Mouse (Mus musculus): Measurements from ENCODE around the gene Ints7. TPM values are rescaled to one million over a fixed set of nuclear protein-coding genes. Genes with fewer than 3 reads are reported as not detected.

Gene Ints7
- 6.1 and 17.7 TPM in 2 replicates for polyA plus RNA-seq (2012)

DNA sequence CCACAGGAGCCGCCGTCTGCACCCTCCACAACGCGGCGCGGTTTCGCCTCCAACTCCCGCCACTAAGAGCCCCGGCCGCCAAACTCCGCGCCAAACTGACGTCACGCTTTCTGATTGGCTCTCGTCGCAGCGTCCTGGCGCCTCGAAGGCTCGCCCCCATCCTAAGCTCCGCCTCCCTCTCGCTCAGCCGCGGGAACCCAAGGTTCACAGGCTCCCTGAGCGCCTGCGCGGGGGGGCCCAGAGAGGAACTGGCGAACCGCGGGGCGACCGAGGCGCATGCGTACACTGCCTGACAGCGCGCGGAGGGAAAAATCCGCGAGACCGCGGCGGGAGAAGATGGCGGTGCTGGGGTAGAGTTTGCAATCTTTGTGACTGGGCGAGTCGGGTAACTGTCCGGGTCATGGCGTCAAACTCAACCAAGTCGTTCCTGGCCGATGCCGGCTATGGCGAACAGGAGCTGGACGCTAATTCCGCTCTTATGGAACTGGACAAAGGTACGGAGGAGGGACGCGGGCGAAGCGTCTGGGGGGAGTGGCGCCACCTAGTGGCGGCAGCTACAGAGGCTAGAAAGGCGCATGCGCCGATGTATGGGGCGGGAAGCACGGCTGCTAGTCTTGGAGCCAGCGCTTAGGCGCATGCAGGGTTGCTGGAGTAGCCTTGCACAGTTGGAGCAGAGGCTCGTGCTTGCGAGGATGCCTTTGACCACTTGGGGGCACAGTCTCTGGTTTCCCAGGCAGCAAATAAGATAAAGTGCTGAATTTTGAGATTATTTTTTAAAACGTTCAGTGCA lies at the start of gene Ints7, which contains the start of gene Dtl:
TSS of gene Ints7 (plus strand) at position 179 of the 790 bp plus-strand sequence.
TSS of gene Dtl (minus strand) at position 87 of the 790 bp plus-strand sequence.
- no peak for TF ChIP-seq GATA1 (IDR thresholded peaks at IDR 0.05; ENCODE audit: low read length)

DNA sequence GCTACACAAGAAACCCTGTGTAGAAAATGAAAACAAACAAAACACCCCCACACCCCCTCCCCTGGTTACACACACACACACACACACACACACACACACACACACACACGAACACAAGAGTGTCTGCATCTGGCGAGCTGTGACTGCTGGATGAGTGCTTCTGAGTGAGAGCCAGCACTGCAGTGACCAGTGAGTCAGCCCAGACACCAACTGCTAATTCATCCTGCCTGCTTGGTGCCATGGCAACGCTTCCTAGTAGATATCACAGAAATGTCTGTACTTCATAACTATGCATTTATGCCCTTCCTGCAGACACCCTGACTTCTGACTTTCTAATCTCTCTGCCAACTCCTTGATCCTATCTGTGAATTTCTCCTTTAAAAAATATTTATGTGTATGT lies 48.3 kb upstream of the Ints7 start:
- TF ChIP-seq GATA1 (IDR thresholded peaks at IDR 0.05; ENCODE audit: low read length): no peak

DNA sequence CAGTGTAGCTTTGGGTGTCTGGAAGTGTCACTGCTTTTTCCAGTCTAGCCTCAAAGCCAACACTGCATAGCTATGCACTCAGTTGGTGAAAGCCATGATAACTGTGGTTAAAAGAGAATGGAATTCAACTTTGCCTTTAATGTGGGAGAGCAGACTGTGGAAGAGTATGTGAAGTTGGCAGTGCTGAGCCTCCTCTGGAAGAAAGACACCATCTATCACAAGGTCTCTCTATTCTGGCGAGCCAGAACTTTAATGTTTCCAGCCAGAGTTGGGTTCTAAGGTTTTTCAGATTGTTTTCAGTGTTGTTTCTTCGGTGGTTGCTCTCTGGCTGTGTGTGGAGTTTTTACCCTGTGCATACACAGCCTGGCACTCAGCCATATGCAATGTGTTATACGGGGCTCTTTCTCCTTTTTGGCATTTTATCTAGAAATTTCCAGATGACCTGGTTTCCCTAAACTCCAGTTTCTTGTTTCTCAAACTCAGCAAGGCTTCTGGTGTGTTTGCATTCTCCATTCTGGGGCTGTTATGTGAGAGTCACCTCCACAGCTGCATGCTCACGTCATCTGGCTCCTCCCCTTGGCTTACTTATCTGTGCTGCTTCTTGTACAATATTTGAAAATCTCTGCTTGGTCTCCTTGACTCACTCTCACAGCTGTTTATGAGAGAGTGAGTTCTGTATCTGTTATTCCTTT lies 47.4 kb upstream of the Ints7 start:
- no peak for TF ChIP-seq GATA1 (IDR thresholded peaks at IDR 0.05; ENCODE audit: low read length)

DNA sequence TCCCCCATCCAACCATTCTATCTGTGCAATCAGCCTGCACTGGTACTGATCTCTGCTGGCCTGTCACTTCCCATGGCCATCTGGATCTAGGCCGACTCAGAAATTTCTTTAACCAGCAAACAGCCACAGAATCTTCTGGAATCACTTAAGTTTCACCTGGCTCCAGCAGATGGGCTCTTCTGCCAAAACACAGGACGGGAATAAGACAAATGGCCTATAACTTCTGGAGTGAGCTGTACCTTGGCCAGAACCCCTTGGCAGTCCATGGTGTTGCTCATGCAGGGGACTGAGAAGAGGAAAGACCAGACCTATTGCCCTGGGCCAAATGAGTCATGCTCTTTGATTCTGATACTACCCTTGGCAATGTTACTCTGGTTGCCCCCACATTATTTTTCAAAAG lies 46.0 kb upstream of the Ints7 start:
- no peak for TF ChIP-seq GATA1 (IDR thresholded peaks at IDR 0.05; ENCODE audit: low read length)

DNA sequence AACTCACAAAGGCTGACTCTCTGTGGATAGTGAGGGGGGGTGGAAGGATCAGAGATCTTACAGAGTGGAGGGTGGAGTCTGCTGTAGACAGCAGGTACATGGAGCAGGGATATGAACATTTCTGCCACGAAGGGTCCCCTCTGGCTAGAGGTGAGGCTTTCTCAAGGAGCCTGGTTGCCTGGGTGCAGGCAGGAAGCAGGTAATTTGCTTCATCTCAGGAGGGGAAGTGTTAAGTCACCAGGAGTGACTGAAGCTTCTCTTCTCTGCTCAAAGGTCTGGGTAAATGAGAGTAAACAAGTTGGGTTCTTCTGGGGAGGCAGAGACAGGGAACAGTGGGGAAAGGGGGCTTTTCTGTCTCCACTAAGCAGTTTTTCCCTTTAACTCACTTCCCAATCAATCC lies 44.4 kb upstream of the Ints7 start:
- TF ChIP-seq GATA1 (IDR thresholded peaks at IDR 0.05; ENCODE audit: low read length): no peak

DNA sequence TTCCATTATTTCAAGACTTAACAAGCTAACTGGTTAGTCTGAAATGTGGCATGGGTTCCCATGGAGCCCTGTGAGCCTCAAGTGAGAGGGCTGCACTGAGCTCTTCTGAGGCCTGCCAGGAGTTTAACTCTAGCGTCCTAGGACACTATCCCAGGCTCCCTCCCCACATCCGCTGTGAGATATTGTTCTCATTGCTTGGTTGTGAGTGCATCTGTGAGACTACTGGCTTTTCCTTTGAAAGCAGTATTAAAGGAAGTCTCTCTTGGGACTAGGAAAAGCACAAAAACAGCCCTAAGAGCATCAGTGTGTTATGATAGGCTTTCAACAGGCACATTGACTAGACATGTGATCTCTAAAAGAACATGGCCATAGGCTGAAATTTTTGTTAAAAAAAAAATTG lies 40.5 kb upstream of the Ints7 start:
- no peak for TF ChIP-seq GATA1 (IDR thresholded peaks at IDR 0.05; ENCODE audit: low read length)

DNA sequence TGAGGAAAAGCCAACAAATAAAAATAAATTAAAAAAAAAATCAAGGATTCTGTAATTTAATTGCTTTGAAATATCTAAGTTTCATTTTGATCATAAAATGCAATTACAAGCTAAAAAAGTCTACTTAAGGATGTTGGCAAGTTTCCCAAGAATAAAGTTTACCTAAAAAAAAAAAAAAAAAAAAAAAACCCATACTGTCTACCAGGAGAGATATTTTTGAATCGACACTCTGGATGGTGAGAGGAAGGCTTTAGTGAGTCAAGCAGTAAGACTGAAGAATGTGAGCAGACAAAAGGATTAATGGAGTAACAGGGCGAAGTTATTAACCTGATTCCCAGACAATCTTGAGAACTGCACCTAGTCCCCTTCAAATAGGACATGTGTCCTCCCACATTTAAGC lies 35.1 kb upstream of the Ints7 start:
- TF ChIP-seq GATA1 (IDR thresholded peaks at IDR 0.05; ENCODE audit: low read length): no peak

DNA sequence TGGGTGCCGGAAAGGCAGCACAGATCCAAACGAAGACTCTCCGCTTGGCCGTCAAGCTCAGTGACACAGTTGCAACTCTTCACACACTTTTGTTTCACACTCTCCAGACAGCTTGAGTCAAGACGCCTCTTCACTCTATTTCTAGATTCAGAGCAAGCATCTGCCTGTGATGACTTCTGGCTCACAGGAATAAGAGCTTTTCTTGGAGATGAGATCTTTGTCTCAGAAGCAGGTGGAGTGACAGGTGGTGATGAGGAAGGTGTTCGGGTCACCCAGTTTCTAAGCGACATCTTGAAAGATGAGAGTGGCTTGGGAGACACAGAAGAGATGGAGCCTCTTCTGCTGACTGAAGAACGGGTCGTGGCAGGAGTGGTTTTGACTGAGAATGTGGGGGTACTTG lies 34.4 kb upstream of the Ints7 start:
- TF ChIP-seq GATA1 (IDR thresholded peaks at IDR 0.05; ENCODE audit: low read length): no peak

DNA sequence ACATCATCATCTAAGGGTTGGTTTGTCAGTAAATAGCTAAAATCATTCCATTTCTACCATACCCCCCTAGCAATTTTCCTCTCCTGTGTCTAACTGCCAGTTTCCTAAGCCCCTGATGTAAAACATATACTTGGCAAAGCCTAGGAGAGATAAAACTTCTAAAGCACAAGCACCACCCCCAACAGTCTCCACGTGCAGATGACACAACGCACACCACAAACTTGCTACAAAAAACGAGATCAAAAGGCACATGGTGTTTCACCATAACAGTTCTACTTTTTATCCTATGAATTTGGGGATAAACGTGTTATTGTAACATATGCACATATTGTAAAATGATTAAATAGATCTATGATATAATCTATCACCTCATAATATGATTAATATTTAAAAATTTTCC lies 33.8 kb upstream of the Ints7 start:
- TF ChIP-seq GATA1 (IDR thresholded peaks at IDR 0.05; ENCODE audit: low read length): no peak

DNA sequence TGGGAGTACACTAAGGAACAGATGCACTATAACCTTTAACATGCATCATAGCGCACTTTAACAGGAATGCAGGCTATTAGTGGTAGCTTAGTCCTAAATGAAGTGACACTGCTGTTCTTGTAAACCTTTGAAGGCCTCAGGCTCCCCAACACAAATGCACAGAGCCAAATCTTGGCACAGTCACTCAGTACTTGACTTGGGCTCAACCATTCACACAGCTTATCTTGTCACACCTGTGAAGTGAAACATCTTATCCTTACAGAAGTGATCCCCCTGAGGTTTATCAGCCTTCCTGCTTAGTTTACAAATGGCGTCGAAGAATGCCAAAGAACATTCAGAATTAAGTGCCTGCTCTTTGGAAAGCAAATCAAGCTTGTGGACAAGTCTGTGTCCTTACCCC lies 31.7 kb upstream of the Ints7 start:
- TF ChIP-seq GATA1 (IDR thresholded peaks at IDR 0.05; ENCODE audit: low read length): no peak

DNA sequence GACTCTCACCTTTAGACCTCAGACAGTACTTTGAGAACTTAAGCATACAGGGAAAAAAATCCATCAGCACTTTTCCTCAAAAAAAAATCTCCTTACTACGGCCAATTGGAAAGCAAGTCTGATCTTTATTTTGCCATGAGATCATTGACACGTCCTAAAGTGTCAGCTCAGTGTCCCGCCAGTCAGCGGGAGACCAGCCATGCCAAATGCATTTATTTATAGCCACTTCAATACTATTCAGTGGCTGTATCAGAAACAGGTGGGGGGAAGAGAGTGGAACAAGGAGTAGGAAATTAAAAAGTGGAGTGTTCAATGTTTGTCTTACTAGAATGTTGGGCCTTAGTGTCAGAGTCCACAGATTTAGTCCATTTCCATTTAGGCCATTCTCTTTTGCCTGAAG lies 24.6 kb upstream of the Ints7 start:
- no peak for TF ChIP-seq GATA1 (IDR thresholded peaks at IDR 0.05; ENCODE audit: low read length)

DNA sequence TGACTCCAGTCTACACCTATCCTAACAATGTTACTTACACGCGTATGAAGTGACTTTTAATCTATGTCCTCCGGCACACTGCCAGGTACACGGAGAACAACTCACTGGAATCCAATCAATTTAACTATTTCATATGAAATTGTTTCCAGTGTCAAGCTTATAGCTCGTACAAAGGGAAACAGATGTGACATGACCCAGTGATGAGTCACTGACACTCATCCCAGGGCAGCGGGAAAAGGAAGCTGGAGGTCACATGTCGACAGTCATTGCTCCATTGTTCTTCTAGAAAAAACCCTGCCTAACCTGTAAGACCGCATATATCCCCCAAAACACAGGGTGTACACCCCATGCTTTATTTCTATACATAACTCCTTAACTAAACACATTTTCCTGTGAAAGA lies 18.3 kb upstream of the Ints7 start:
- TF ChIP-seq GATA1 (IDR thresholded peaks at IDR 0.05; ENCODE audit: low read length): no peak

DNA sequence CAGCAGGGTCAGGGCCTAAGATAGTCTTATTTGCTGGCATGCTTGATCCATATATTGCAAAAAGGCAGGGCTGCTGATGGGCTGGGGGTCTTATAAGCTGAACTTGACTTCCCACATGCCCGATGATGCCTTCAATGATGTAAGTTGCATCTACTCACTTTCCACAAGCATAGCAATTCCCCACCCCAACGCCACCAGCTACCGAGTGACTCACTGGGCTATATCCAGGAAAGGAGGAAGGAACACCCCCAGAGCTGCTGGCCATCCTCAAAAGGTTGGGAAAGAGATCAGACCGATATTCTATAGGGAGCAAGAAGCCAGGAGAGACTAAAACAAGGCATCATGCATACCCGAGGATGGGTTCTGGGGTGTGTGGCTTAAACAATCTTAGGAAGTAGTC lies 15.7 kb upstream of the Ints7 start:
- no peak for TF ChIP-seq GATA1 (IDR thresholded peaks at IDR 0.05; ENCODE audit: low read length)

DNA sequence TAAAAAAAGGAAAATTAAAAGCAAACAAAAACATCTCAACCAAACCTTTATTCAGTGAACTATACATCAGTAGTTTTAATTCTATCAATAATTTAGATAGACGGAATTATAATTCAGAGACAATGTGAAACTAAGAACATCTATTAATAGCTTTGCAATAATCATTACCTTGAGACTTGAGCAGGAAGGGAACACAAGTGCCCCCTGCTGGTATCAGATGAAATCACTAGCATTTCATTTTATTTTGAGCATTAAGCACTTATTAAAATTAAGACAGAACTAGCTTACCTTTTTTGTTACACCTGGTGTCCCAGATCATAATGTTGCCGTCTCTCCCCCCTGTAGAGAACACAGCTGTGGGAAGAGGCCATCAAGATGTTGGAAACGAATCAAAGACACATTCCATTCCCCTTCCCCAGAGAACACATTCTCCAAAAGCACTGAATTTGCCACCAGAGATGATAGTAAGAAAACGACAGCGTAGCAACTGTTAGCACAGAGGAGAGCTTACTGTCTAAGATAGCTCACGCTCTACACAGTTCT lies 12.5 kb upstream of the Ints7 start:
- TF ChIP-seq GATA1 (IDR thresholded peaks at IDR 0.05; ENCODE audit: low read length): no peak

DNA sequence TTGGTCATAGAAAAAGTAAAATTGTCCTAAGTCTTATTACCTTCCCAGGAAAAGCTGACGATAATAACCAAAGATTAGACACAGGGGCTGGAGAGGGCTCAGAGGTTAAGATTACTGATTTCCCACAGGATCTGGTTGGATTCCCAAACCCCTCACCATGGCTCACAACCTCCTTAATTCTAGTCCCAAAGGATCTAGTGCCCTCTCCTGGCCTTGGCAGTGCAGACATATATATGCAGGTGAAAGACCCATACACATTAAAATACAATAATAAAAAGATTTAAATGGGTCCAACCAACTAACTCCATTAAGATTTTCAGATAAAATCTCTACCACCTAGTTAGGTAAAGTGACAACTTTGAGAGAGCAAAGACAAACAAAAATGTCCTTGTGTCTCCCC lies 7.6 kb upstream of the Ints7 start:
- TF ChIP-seq GATA1 (IDR thresholded peaks at IDR 0.05; ENCODE audit: low read length): no peak

DNA sequence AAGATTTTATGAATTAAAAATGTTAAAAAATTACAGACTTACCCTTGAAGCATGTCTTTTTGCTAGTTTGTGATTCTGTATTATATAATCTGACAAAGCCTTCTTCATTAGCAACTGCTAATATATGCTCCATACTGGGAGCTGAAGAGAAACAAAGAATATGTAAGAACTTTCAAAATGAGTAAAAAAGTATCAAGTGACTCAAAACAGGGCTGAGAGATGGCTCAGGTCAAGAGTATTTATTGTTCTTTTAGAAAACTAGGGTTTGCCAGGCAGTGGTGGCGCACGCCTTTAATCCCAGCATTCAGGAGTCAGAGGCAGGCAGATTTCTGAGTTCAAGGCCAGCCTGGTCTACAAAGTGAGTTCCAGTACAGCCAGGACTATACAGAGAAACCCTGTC lies 5.8 kb upstream of the Ints7 start:
- TF ChIP-seq GATA1 (IDR thresholded peaks at IDR 0.05; ENCODE audit: low read length): no peak

DNA sequence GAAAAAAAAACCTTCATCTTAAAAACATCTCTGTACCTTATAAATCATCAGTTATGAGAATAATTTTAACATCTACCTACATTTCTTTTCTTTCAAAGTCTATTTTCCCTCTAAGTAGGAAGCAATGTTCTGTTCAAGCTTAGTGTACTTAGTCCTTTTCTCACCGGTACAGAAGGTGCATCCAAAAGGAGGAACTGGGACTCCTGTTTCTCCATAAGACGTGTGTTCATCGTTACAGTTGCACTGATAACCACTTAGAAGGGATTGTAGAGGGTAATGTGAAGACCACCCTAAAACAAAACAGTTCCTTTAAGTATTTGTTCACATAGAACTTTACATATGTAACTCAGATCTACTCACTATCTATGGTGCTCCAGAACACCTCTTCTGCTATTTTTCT lies 5.0 kb upstream of the Ints7 start:
- no peak for TF ChIP-seq GATA1 (IDR thresholded peaks at IDR 0.05; ENCODE audit: low read length)

Data from G1E-ER4 (cell line).